Mouse (Mus musculus): Measurements from ENCODE around the gene Snrk. TPM values are rescaled to one million over a fixed set of nuclear protein-coding genes. Genes with fewer than 3 reads are reported as not detected.

Snrk gene
- total RNA-seq, 2 experiments from 2014 or later, result 43.2 to 63.0 TPM

DNA sequence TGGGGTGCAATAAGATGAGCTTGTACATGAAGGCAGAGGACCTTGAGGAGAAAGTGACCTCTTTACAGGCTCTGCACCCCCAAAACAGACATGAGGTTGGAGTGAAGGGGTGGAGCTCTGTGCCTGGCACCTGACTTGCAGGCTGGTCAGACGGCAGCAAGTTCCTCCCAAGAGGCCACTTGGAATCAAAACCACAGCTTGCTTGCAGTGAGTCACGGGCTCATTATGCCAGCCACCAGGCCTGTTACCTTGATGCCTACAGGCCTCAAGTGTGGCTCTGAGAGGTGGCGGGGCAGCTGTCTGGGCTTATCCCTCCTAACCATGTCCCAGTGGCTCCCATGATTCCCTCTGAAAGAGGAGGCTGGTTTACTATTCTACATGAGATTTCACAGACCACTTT is 63.0 kb downstream of the Snrk start:
- no peak for DNase-seq

DNA sequence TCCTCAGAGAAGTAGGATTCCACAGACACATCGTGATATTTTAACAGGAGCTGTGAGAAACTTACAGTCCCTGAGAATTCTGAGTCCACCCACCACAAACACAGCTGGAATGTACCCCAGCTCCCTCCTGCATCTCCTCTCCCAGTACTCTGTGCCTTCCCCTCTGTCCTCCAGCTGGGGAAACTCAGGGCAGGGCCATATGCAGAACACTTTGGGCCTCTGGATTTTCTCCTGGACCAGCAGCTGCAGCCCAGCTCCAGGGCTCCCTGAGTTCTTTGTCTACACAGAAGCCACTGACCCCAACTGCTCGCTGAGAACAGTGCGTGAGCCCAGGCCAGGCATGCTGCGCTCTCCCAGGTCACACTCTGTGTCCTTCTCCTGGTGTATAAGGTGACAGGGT is 66.0 kb downstream of the Snrk start:
- no peak for DNase-seq

GRCm38 (mm10) chr9:122184329-122184728 is 67.3 kb downstream of the Snrk start:
- DNase-seq, result no peak

DNA sequence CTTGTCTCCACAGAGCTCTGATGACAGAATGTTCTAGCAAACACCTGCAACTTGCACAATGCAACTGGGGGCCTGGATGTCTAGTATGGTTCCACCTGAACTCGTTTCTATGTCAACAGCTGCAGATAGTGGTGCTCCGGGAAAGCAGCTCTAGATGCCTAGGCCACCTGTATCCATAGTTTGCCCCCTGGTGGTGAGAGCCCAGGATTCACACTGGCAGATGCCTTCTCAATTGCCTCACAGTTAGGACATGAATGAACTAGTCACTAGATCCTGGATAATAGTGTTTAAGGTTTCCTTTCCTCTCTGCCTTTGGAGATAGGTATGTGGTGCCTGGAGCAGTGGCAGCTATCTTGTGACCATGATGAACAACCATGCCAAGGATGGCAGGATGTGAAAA is 68.0 kb downstream of the Snrk start:
- DNase-seq, result peak; percentile 67

DNA sequence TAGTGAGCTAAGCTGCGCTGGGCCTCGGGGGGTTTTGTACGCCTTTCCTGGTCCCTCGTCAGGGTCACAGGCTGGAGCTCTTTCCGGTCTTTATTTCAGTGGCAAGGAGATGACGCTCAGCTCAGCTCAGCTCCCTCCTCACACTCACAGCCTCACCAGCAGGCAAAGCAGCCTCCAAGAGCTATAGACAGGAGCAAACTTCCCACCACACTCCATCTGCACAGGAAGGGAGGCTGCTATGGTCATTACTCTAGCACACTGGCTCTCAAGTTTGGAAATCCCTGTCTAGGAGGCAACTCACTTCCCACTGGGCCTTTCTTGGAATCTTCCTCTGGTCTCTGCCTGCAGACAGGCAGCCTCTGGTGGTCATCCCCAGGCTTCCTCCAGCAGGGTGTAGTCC is 68.9 kb downstream of the Snrk start:
- DNase-seq, result no peak

DNA sequence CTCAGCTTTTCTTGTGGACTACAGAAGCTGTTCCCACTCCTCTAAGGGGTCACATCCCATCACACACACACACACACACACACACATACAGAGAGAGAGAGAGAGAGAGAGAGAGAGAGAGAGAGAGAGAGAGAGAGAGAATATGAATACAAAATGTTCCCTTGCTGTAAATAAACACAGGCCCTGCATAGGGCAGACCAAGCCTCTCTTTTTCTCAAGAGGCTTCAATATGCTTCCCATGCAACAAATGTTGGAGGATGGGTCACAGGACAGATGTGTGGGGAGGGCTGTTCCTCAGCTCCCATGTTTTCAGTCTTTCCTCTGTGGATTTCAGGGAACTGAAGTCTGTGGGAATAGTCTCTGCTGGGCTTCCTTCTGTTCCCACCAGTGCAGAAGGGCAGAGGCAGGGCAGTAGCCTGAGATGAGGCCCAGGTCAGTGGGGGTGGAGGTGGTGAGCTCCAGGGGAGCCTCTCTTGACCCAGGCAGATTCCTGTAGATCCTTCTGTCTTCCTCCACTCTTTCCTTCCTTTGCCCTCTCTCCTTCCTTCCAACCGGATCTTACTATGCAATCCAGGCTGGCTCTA is 69.7 kb downstream of the Snrk start:
- no peak for DNase-seq

DNA sequence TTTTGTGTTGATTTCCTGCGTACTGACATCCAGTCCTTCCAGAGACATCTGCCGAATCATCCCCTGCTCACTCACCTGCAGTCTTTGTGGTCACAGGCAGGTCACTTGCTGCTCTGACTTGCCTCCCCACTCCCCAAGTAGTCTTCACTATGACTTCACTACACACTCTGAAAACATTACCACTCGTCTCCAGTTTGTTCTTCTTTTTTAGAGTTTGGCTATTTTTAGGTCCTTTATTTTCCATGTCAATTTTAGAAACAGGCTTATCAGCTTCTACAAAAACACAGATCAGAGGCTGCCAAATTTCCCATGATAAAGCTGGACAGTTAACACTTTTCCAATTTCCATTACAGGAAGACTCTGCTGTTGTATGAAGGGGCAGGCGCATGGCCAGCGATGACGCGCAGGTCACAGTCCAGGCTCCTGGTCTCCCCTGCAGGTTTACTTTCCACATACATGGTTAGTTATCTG is 70.4 kb downstream of the Snrk start:
- no peak for DNase-seq

DNA sequence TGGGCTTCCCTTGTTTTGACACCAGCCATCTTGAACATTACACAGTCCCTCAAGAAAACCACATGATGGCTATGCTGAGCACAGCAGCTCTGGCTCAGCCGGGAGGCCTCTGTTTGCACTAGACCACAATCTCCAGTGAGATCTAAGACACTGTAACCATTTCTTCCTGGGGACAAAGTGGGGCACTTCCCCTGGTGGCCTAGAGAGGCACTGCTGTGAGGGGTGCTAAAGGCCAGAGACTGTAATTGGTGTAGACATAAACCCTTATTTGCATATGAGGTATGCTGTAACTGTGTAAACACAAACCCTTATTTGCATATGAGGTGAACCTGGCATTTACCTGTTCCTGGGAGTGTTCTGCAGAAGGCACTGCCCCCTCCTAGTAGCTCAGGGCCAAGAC is 71.7 kb downstream of the Snrk start:
- DNase-seq, result no peak

DNA sequence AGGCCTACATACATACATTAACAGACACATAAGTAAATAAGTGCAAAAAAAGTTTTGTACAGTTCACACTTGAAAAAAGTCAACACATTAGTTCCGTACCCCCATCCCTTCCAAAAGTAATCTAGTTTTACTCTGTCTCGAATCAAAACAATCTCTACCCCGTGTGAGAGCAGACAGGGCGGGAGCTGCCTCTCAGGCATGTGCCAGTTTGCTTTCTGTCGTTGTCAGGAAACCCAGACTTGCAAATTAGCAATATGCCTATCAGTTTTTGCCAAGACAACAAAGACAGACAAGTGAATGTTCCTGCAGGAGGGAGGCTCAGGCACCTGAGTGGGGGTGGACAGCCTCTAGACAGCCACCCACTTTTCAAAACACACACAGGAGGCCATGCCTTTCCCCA is 76.3 kb downstream of the Snrk start:
- DNase-seq, result no peak

- DNase-seq, result no peak
Observed at GRCm38 (mm10) chr9:122193823-122194222, 76.8 kb downstream of the Snrk start.

DNA sequence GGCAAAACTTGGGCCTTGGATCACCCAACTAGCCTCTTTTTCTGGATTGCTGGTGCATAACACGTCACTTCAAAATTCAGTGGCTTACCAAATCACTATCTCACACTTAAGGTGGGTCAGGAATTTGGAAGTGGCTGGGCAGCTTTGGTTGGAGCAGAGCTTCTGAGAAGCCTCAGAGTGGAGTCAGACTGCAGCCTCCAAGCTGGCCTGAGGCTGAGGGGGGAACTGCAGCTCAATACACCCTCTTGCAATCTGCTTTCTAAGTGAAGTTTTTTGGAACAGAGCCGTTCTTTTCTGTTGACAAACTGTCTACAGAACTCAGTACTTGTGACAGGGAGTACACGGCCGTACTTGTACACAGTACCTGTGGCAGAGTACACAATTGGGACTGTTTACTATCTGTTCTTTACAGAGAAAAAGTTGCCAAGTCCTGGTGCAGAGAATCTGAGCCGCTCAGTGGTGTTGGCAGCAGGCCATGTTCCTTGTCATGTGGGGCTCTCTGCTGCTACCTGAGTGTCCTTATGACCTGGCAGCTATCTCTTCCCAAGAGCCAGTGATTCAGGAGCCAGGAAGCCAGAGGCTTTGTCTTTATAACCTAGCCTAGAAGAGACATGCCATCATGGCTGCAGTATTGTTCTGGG is 78.1 kb downstream of the Snrk start:
- no peak for DNase-seq

- no peak for DNase-seq
Observed at GRCm38 (mm10) chr9:122197021-122197420, 80.0 kb downstream of the Snrk start.

DNA sequence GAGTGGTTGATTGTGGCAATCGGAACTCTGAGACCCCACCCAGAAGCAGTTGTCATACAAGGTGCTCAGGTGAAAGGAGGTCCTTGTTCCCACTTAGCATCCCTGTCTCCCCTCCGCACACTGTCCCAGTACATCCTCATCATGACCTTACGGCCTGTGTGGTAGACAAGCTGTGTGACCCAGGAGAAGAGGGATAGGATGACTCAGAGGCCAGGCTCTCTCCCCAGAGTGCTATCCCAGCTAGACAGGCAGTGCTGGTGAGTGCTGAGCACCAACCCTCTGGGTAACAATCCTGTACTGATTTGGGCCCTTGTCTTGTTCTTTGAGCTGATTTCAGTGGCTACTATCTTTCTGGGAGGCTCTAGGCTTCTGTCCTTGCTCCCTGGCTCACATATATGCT is 81.6 kb downstream of the Snrk start:
- no peak for DNase-seq

- peak; percentile 86 for DNase-seq
Observed at GRCm38 (mm10) chr9:122199253-122199652, 82.2 kb downstream of the Snrk start.

DNA sequence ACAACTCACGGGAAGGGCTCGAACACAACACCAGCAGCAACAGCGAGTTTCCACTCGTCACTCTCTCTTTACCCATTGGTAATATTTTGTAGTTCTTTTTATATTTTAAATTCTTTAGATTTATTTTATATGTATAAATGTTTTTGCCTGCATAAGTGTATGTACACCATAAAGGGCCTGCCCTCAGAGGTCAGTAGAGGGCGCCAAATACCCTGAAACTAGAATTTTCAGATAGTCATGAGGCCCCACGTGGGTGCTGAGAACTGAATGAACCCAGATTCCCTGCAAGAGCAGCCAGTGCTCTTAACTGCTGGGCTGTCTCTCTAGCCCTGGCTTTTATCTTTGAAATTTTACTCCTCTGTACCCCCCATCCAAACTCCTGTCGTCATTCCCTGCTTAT is 87.4 kb downstream of the Snrk start:
- DNase-seq, result no peak

- no peak for DNase-seq
Observed at GRCm38 (mm10) chr9:122205543-122206200, 88.6 kb downstream of the Snrk start.

DNA sequence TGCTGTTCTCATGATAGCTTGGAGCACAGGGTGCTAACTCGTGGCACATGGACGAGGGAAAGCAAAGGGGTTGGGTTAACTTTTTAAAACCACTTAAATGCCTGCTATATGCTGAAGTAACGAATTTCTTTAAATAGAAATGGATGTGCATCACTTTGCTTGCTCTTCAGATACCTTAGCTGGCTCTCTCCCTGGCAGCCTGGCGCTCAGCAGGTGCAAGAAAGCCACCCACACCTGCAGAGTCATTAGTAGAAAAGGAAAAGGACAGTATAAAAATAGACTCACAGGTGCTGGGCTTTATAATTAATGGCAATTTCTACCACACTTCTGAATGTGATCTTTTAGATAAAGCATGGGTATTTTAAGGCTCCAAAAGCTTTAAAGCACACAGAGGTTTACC is 91.2 kb downstream of the Snrk start:
- DNase-seq, result no peak

DNA sequence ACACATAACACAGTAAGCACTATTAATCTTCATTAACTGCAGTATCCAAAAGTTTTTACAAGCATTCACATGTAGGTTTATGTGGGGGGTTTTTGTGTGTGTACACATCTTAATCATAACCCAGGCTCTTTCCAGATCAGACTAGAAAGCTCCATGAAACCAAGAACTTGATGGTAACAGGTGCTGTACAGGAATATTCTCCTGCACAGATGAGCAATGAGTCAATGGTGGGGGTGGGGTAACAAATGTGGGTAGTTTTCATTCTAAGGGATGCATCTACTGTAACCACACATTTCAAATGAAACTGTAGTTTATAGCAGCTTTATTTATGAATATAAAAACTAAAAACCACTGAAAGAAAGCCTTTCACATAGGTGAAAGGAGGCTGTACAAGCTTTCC is 98.1 kb downstream of the Snrk start:
- DNase-seq, result no peak

DNA sequence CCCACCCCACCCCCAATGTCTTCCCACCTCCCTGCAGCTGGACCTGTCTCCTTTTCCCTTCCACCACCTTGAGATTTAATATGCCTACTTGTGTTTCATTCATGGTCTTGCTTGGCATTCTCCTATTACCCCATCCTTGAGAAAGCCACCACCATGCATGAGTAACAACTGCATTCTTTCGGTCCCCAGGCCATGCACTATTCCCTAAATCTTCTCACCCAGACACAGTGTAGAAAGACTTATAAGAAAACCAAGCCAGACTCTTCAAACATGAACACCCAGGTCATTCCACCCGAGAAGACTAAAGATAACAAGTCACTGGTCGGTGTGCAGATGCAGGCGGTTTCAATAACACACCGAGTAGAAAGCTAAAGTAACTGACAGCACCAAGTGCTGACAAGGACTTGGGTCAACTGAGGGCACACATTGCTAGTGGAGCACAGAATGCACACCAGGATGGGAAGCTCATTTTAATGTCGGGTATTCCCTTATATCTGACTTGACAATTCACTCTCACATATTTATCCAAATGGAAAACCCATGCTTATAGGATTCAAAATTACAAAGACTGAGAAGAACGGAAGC is 100.0 kb downstream of the Snrk start:
- no peak for DNase-seq
